Mouse (Mus musculus) stomach, postnatal 0 days (tissue): Measurements from ENCODE around the gene Ube4b. TPM values are rescaled to one million over a fixed set of nuclear protein-coding genes. Genes with fewer than 3 reads are reported as not detected.

ENCODE experiments used
- ATAC-seq: fragments of 200-750 bp; cut with Nextera tagmentation; 2 replicates; pipeline ENCODE4 v1.8.0; 2017; ENCODE audit not compliant: low FRiP score, low TSS enrichment
- DNase-seq: peaks from one replicate; pipeline ENCODE4 v3.0.0-alpha.2; 2016; ENCODE audit warnings: low spot score
- H3K27ac ChIP-seq: fragments of 300-500 bp; sonication (generic); replicated peaks from 2 replicates; pipeline ENCODE4 v1.5.1; 2014; ENCODE audit warnings: mild to moderate bottlenecking, control low read depth
- H3K27me3 ChIP-seq: fragments of 300-500 bp; sonication (generic); 2 replicates; pipeline ENCODE4 v1.6.1; 2014; ENCODE audit warnings: low read length; ENCODE audit not compliant: control insufficient read depth, insufficient read depth
- H3K36me3 ChIP-seq: fragments of 300-500 bp; sonication (generic); 2 replicates; pipeline ENCODE4 v1.6.1; 2014; ENCODE audit warnings: low read length, mixed read lengths; ENCODE audit not compliant: control insufficient read depth, insufficient read depth
- H3K4me1 ChIP-seq: fragments of 300-500 bp; sonication (generic); replicated peaks from 2 replicates; pipeline ENCODE4 v1.6.1; 2014; ENCODE audit warnings: antibody characterized with exemption; ENCODE audit not compliant: control insufficient read depth, insufficient read depth
- H3K4me2 ChIP-seq: fragments of 300-500 bp; sonication (generic); replicated peaks from 2 replicates; pipeline ENCODE4 v1.6.1; 2014; ENCODE audit warnings: low read depth, mild to moderate bottlenecking, control low read depth, moderate library complexity
- H3K4me3 ChIP-seq: fragments of 300-500 bp; sonication (generic); 2 replicates; pipeline ENCODE4 v1.5.1; 2014; ENCODE audit warnings: low read depth, low read length, control low read depth
- H3K9ac ChIP-seq: fragments of 300-500 bp; sonication (generic); 2 replicates; pipeline ENCODE4 v1.6.1; 2014; ENCODE audit warnings: mild to moderate bottlenecking, low read length, control low read depth, mixed read lengths
- H3K9me3 ChIP-seq: fragments of 300-500 bp; sonication (generic); 2 replicates; pipeline ENCODE4 v1.6.1; 2016; ENCODE audit warnings: low read length; ENCODE audit not compliant: control insufficient read depth
- CTCF ChIP-seq: IDR thresholded peaks from 2 replicates; pipeline ENCODE4 v1.5.1; 2016; ENCODE audit warnings: antibody characterized with exemption, low read depth, mild to moderate bottlenecking, moderate library complexity
- EP300 ChIP-seq: optimal IDR thresholded peaks from 2 replicates; pipeline ENCODE3; 2016; ENCODE audit warnings: antibody characterized with exemption
- WGBS: fragments of 180-500 bp; shearing (Covaris S2); extraction: QIAGEN DNeasy Blood & Tissue Kit; methylation state at CpG from one replicate; pipeline ENCODE4 v1.1.7; 2014; 5-methylcytosine and 5-hydroxymethylcytosine counted together
- polyA plus RNA-seq: library from polyadenylated mRNA; unstranded; fragments of >200 nt; fragmentation: Nextera tagmentation; extraction: Ambion mirVana; gene quantifications from 2 replicates; pipeline ENCODE4 v1.2.1, GENCODE M21; 2015

The Ube4b gene
- polyA plus RNA-seq, 1 experiment from 2014 or later, result 14.4 TPM

DNA sequence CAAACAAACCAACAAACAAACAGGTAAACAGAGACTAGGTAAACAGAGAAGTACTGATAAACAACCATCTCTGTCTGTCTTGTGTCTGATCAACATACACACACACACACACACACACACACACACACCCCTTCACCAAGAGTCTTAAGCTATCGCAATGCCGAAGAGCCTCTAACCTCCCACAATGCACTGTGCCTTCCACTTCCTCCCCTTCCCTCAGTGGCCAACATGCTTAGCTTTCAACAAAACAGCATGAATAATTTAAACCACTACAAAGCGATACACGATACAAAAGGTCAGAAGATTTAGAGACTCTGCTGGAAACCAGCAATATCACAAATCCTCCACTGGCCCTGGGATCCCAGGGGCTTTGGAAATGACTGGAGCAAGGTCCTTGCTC lies 104.3 kb downstream of the Ube4b start:
- DNase-seq, result no peak
- no peak overlapping the region for H3K27ac ChIP-seq
- no peak for ATAC-seq
- H3K9ac ChIP-seq, result no peak overlapping the region
- peaks cover 2% of the 10 kb centered on the region; the same call in 1 of the 2 replicates for H3K36me3 ChIP-seq
- H3K4me1 ChIP-seq, result no peaks in the 10 kb centered on the region
- TF ChIP-seq CTCF (no peak), EP300 (no peak)
- H3K27me3 ChIP-seq, result no peaks in the 10 kb centered on the region
- H3K4me3 ChIP-seq, result no peak overlapping the region
- WGBS, result 72% methylated on average over 4 of the region's 4 CpGs
- H3K4me2 ChIP-seq, result no peak overlapping the region
- H3K9me3 ChIP-seq, result no peaks in the 10 kb centered on the region

DNA sequence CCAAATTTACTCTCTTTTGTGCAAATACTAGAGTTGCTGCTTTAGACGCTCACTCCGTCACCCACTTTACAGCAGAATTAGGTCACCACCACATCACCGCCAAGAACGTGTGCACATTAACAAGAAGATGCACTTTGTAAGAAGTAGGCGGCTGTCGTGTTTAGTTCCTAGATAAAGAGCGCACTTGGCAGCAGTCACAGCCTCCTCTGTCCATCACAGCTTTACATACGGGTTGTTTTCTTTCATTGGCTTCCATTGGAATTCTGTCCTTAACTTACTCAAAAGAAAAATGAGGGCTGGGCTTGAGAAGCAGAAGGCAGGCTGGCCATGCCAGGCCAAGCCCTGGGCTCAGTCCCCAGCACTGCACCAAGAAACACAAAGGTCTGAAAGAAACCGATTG lies 107.5 kb downstream of the Ube4b start:
- H3K4me2 ChIP-seq, result no peak overlapping the region
- WGBS, result 55% methylated on average over 9 of the region's 9 CpGs
- TF ChIP-seq EP300 (no peak), CTCF (no peak)
- ATAC-seq, result no peak
- 0 out of 2 replicates have a peak, but pooled peaks cover 2% of the 10 kb centered on the region for H3K4me1 ChIP-seq
- H3K9me3 ChIP-seq, result no peaks in the 10 kb centered on the region
- H3K27me3 ChIP-seq, result no peaks in the 10 kb centered on the region
- no peak for DNase-seq
- no peaks in the 10 kb centered on the region for H3K36me3 ChIP-seq
- no peak overlapping the region for H3K27ac ChIP-seq
- no peak overlapping the region for H3K9ac ChIP-seq
- H3K4me3 ChIP-seq, result no peak overlapping the region

DNA sequence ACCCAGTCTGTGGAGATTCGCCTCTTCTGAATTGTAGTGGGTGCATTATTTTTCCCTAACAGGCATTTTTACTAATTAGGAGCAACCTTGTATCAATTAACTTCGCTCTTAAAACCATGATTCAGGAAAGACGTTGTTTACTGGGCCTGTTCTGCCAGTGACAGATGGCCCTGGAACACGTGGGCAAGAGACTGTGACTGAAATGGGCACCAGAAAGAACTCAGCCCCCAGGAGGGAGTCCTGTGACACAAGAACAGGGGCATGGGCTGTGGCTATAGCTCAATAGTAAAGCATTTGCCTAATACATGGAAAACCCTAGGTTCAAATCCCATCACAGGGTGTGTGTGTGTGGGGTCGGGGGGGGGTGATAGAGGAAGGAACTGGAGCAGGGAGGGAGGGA lies 109.2 kb downstream of the Ube4b start:
- Histone ChIP-seq H3K4me1 (0 out of 2 replicates have a peak, but pooled peaks cover 2% of the 10 kb centered on the region), H3K27me3 (no peaks in the 10 kb centered on the region), H3K4me3 (no peak overlapping the region), H3K9me3 (no peaks in the 10 kb centered on the region), H3K9ac (no peak overlapping the region), H3K27ac (no peak overlapping the region), H3K4me2 (no peak overlapping the region), H3K36me3 (no peaks in the 10 kb centered on the region)
- ATAC-seq (no peak), DNase-seq (no peak)
- no peak for TF ChIP-seq EP300
- no peak for TF ChIP-seq CTCF
- WGBS, result 49% methylated on average over 5 of the region's 5 CpGs

DNA sequence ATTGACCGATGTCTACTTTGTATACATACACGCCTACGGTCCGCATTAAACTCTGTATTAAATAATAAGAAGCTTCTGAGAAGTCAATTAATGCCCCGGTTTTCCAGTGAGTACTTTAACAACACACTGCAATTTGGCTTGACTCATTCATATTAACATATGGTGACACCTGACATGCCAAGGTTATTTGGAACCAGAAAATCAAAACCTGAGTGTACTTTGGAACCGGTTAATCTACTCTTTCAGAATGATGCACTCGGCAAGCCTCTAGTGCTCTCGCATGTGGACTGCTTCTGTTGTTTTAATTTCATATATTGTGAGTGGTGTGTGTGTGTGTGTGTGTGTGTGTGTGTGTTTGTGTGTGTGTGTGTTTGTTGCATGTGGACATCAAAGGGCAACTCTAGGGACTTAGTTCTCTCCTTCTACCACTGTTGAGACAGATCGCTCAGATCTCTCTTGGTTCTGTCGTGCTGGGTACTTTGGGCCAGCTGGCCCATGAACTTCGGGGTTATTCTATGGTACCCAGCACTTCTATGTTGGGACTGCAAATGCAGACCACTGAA lies 112.2 kb downstream of the Ube4b start:
- H3K4me3 ChIP-seq, result no peak overlapping the region
- 60% methylated on average over 11 of the region's 11 CpGs for WGBS
- H3K27me3 ChIP-seq, result no peaks in the 10 kb centered on the region
- H3K4me1 ChIP-seq, result 0 out of 2 replicates have a peak, but pooled peaks cover 2% of the 10 kb centered on the region
- TF ChIP-seq EP300, result peak; percentile 67
- no peak for TF ChIP-seq CTCF
- H3K27ac ChIP-seq, result peak overlapping the region; percentile 36
- peak; percentile 31 for DNase-seq
- ATAC-seq, result peak; percentile 75
- no peak overlapping the region for H3K4me2 ChIP-seq
- H3K36me3 ChIP-seq, result no peaks in the 10 kb centered on the region
- H3K9me3 ChIP-seq, result no peaks in the 10 kb centered on the region
- no peak overlapping the region for H3K9ac ChIP-seq

DNA sequence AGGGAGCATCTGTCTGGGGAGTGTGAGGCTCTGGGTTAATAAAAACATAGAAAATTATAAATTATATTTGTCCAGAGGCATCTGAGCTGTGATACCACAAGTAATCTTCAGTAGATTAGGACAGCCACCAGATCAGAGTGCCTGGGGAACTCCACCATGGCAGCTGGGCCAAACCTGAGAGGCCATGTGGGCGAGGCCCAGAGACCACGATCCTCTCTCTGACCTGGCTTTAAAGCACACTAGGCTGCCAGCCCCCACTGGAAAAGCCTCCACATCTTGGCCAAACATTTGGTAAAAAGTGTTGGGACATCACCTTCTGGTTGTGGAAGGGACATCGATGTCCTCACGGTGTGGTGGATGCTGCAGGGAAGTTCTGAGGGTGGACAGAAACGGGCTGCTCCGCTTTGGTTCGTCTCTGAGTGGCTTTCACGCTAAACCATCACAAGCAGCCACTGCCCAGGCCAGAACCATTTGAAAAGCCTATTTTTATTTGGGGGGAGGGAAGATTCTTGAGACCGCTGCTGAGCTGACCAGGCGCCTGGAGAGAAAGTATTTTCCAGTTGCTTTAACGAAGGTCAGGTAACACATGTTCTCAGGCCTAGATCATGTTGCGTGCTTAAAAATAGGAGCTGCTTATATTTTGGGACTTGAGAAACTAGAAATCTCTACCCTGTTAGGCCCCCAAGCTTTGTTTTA lies 112.8 kb downstream of the Ube4b start:
- WGBS, result 71% methylated on average over 12 of the region's 12 CpGs
- H3K27me3 ChIP-seq, result no peaks in the 10 kb centered on the region
- no peak overlapping the region for H3K9ac ChIP-seq
- peak overlapping the region; percentile 1; the same call in 1 of the 2 replicates for H3K27ac ChIP-seq
- ATAC-seq, result no peak
- H3K36me3 ChIP-seq, result no peaks in the 10 kb centered on the region
- H3K4me2 ChIP-seq, result no peak overlapping the region
- H3K4me3 ChIP-seq, result no peak overlapping the region
- TF ChIP-seq CTCF (no peak), EP300 (no peak)
- no peaks in the 10 kb centered on the region for H3K9me3 ChIP-seq
- DNase-seq, result no peak
- H3K4me1 ChIP-seq, result 0 out of 2 replicates have a peak, but pooled peaks cover 2% of the 10 kb centered on the region

DNA sequence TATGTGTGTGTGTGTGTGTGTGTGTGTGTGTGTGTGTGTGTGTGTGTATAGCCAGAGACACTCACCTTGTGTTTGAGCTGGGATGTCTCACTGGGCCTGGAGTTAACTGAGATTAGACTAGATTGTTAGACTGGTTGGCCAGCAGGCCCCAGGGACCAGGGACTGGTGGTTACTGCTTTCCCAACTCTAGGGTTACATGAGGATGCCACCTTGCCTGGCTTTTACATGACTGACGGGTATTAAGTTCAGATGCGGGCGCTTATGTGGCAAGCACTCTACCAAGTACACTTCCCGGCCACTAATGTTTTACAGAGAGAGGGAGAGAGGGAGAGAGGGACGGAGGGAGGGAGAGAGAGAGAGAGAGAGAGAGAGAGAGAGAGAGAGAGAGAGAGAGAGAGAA lies 114.6 kb downstream of the Ube4b start:
- H3K9me3 ChIP-seq, result no peaks in the 10 kb centered on the region
- H3K36me3 ChIP-seq, result no peaks in the 10 kb centered on the region
- no peak overlapping the region for H3K27ac ChIP-seq
- H3K4me2 ChIP-seq, result no peak overlapping the region
- no peak overlapping the region for H3K4me3 ChIP-seq
- TF ChIP-seq CTCF (no peak), EP300 (no peak)
- DNase-seq, result no peak
- no peaks in the 10 kb centered on the region for H3K27me3 ChIP-seq
- ATAC-seq, result no peak
- 0 out of 2 replicates have a peak, but pooled peaks cover 2% of the 10 kb centered on the region for H3K4me1 ChIP-seq
- H3K9ac ChIP-seq, result no peak overlapping the region
- WGBS, result 93% methylated on average over 5 of the region's 5 CpGs
